Mouse (Mus musculus): Measurements from ENCODE around the gene Gm13276. TPM values are rescaled to one million over a fixed set of nuclear protein-coding genes. Genes with fewer than 3 reads are reported as not detected.
"Not testable (repeated sequence)": the region's sequence is repeated elsewhere in the genome, so short reads cannot be mapped to it uniquely, and the experiment has no call there.

Gm13276 gene
- polyA plus RNA-seq, 1 experiment: not detected

- not testable (repeated sequence) for H3K4me1 ChIP-seq (ENCODE audit: control insufficient read depth, insufficient read depth, insufficient read length); H3K27ac ChIP-seq (ENCODE audit: insufficient read depth, low read length); H3K36me3 ChIP-seq (ENCODE audit: control insufficient read depth, insufficient read depth, low read length); H3K27me3 ChIP-seq (ENCODE audit: control insufficient read depth, insufficient read depth, low read length); DNase-seq (ENCODE audit: low read depth in 1 of 2, low spot score in 2 of 2); H3K4me3 ChIP-seq (ENCODE audit: extremely low read depth, insufficient read depth, insufficient read length)
- WGBS: 69% methylated on average over 16 of the region's 18 CpGs
These were observed 5.2 kb upstream of the Gm13276 start for GRCm38 (mm10) chr4:88780320-88780719.

- H3K27me3 ChIP-seq (ENCODE audit: control insufficient read depth, insufficient read depth, low read length); H3K36me3 ChIP-seq (ENCODE audit: control insufficient read depth, insufficient read depth, low read length); DNase-seq (ENCODE audit: low read depth in 1 of 2, low spot score in 2 of 2); H3K4me1 ChIP-seq (ENCODE audit: control insufficient read depth, insufficient read depth, insufficient read length): not testable (repeated sequence)
- Histone ChIP-seq H3K27ac (ENCODE audit: insufficient read depth, low read length) (0 out of 2 replicates have a peak within 1 kb of the TSS, but pooled peaks have one; percentile 22), H3K4me3 (ENCODE audit: extremely low read depth, insufficient read depth, insufficient read length) (peak within 1 kb of the TSS; percentile 39; the same call in 1 of the 2 replicates)
- WGBS: 2% methylated on average over 5 of the region's 7 CpGs
These were observed 3.7 kb upstream of the Gm13276 start, which contains the start of gene Ifnz for GRCm38 (mm10) chr4:88781831-88782230. Ifnz (plus strand) TSS chr4:88782131.

GRCm38 (mm10) chr4:88782335-88782734 lies 3.2 kb upstream of the Gm13276 start:
- DNase-seq (ENCODE audit: low read depth in 1 of 2, low spot score in 2 of 2); H3K36me3 ChIP-seq (ENCODE audit: control insufficient read depth, insufficient read depth, low read length); H3K27me3 ChIP-seq (ENCODE audit: control insufficient read depth, insufficient read depth, low read length); H3K4me1 ChIP-seq (ENCODE audit: control insufficient read depth, insufficient read depth, insufficient read length): not testable (repeated sequence)
- Histone ChIP-seq H3K4me3 (ENCODE audit: extremely low read depth, insufficient read depth, insufficient read length) (peak overlapping the region; percentile 39; the same call in 1 of the 2 replicates), H3K27ac (ENCODE audit: insufficient read depth, low read length) (0 out of 2 replicates have a peak overlapping the region, but pooled peaks have one; percentile 22)
- 0% methylated on average over 3 of the region's 31 CpGs for WGBS

GRCm38 (mm10) chr4:88788402-88788801 lies 2.9 kb downstream of the Gm13276 start, which contains the start of gene Gm13277:
Gm13277 (plus strand) TSS chr4:88788632.
- not testable (repeated sequence) for H3K36me3 ChIP-seq (ENCODE audit: control insufficient read depth, insufficient read depth, low read length); H3K27ac ChIP-seq (ENCODE audit: insufficient read depth, low read length); H3K4me3 ChIP-seq (ENCODE audit: extremely low read depth, insufficient read depth, insufficient read length); H3K27me3 ChIP-seq (ENCODE audit: control insufficient read depth, insufficient read depth, low read length); H3K4me1 ChIP-seq (ENCODE audit: control insufficient read depth, insufficient read depth, insufficient read length)
- WGBS: 0% methylated on average over 1 of the region's 28 CpGs
- DNase-seq (ENCODE audit: low read depth in 1 of 2, low spot score in 2 of 2): peak in 1 of 2 experiments; percentile 63
- TF ChIP-seq CTCF (IDR thresholded peaks at IDR 0.05; ENCODE audit: extremely low read depth, insufficient read depth, insufficient read length, insufficient replicate concordance): peak; percentile 28; the same call in 1 of the 2 replicates

GRCm38 (mm10) chr4:88791250-88791649 lies 5.7 kb downstream of the Gm13276 start, which contains the start of gene Gm13278:
Gm13278 (plus strand) TSS chr4:88791550.
- WGBS: no CpG with 5 or more reads among the region's 28 CpGs
- DNase-seq (ENCODE audit: low read depth in 1 of 2, low spot score in 2 of 2); H3K4me1 ChIP-seq (ENCODE audit: control insufficient read depth, insufficient read depth, insufficient read length); H3K27me3 ChIP-seq (ENCODE audit: control insufficient read depth, insufficient read depth, low read length); H3K4me3 ChIP-seq (ENCODE audit: extremely low read depth, insufficient read depth, insufficient read length); H3K27ac ChIP-seq (ENCODE audit: insufficient read depth, low read length); H3K36me3 ChIP-seq (ENCODE audit: control insufficient read depth, insufficient read depth, low read length): not testable (repeated sequence)

- not testable (repeated sequence) for H3K4me1 ChIP-seq (ENCODE audit: control insufficient read depth, insufficient read depth, insufficient read length); H3K27ac ChIP-seq (ENCODE audit: insufficient read depth, low read length); H3K36me3 ChIP-seq (ENCODE audit: control insufficient read depth, insufficient read depth, low read length); H3K27me3 ChIP-seq (ENCODE audit: control insufficient read depth, insufficient read depth, low read length); H3K4me3 ChIP-seq (ENCODE audit: extremely low read depth, insufficient read depth, insufficient read length)
- 3% methylated on average over 17 of the region's 52 CpGs for WGBS
- peak in 1 of 2 experiments; percentile 56 for DNase-seq (ENCODE audit: low read depth in 1 of 2, low spot score in 2 of 2)
These were observed 8.6 kb downstream of the Gm13276 start, which contains the start of gene Gm13275 for GRCm38 (mm10) chr4:88793936-88794675. Gm13275 (plus strand) TSS chr4:88794487.

- not testable (repeated sequence) for H3K27ac ChIP-seq (ENCODE audit: insufficient read depth, low read length); H3K36me3 ChIP-seq (ENCODE audit: control insufficient read depth, insufficient read depth, low read length); DNase-seq (ENCODE audit: low read depth in 1 of 2, low spot score in 2 of 2); H3K4me3 ChIP-seq (ENCODE audit: extremely low read depth, insufficient read depth, insufficient read length); H3K4me1 ChIP-seq (ENCODE audit: control insufficient read depth, insufficient read depth, insufficient read length); H3K27me3 ChIP-seq (ENCODE audit: control insufficient read depth, insufficient read depth, low read length)
- whole genome bisulfite sequencing: no CpG with 5 or more reads among the region's 28 CpGs
These were observed 11.6 kb downstream of the Gm13276 start, which contains the start of gene Gm13279 for GRCm38 (mm10) chr4:88797097-88797496. Gm13279 (plus strand) TSS chr4:88797397.

- H3K4me1 ChIP-seq (ENCODE audit: control insufficient read depth, insufficient read depth, insufficient read length); DNase-seq (ENCODE audit: low read depth in 1 of 2, low spot score in 2 of 2); H3K27me3 ChIP-seq (ENCODE audit: control insufficient read depth, insufficient read depth, low read length); H3K36me3 ChIP-seq (ENCODE audit: control insufficient read depth, insufficient read depth, low read length); H3K4me3 ChIP-seq (ENCODE audit: extremely low read depth, insufficient read depth, insufficient read length); H3K27ac ChIP-seq (ENCODE audit: insufficient read depth, low read length): not testable (repeated sequence)
- WGBS: 5% methylated on average over 6 of the region's 7 CpGs
These were observed 13.9 kb downstream of the Gm13276 start, which contains the start of gene Gm13285 for GRCm38 (mm10) chr4:88799365-88799764. Gm13285 (plus strand) TSS chr4:88799665.

GRCm38 (mm10) chr4:88802954-88803353 lies 17.4 kb downstream of the Gm13276 start, which contains the start of gene Gm13287:
Gm13287 (plus strand) TSS chr4:88803254.
- H3K27me3 ChIP-seq (ENCODE audit: control insufficient read depth, insufficient read depth, low read length); H3K4me1 ChIP-seq (ENCODE audit: control insufficient read depth, insufficient read depth, insufficient read length); H3K36me3 ChIP-seq (ENCODE audit: control insufficient read depth, insufficient read depth, low read length); H3K27ac ChIP-seq (ENCODE audit: insufficient read depth, low read length); H3K4me3 ChIP-seq (ENCODE audit: extremely low read depth, insufficient read depth, insufficient read length); DNase-seq (ENCODE audit: low read depth in 1 of 2, low spot score in 2 of 2): not testable (repeated sequence)
- no CpG with 5 or more reads among the region's 29 CpGs for WGBS

- H3K36me3 ChIP-seq (ENCODE audit: control insufficient read depth, insufficient read depth, low read length): not testable (repeated sequence)
- WGBS: no CpG with 5 or more reads among the region's 8 CpGs
These were observed 19.7 kb downstream of the Gm13276 start, which contains the start of gene Gm13288 for GRCm38 (mm10) chr4:88805231-88805630. Gm13288 (plus strand) TSS chr4:88805531.

More at GRCm38 (mm10) chr4:88805231-88805630, 19.7 kb downstream of the Gm13276 start, which contains the start of gene Gm13288:
- H3K4me3 ChIP-seq (ENCODE audit: extremely low read depth, insufficient read depth, insufficient read length): 0 out of 2 replicates have a peak within 1 kb of the TSS, but pooled peaks have one; percentile 27
- H3K27ac ChIP-seq (ENCODE audit: insufficient read depth, low read length); H3K4me1 ChIP-seq (ENCODE audit: control insufficient read depth, insufficient read depth, insufficient read length); DNase-seq (ENCODE audit: low read depth in 1 of 2, low spot score in 2 of 2); H3K27me3 ChIP-seq (ENCODE audit: control insufficient read depth, insufficient read depth, low read length): not testable (repeated sequence)

All from spleen, adult 2 months (tissue).